Mouse (Mus musculus) CH12.LX (cell line): ENCODE data around the gene Kit. TPM values are rescaled to one million over a fixed set of nuclear protein-coding genes. Genes with fewer than 3 reads are reported as not detected.

Experiments
- DNase-seq: peaks from one replicate; pipeline ENCODE4 v3.0.0-alpha.2; 2013; ENCODE audit errors: extremely low read depth
- H3K27ac ChIP-seq: 2 replicates; pipeline ENCODE4 v1.5.1; 2012; ENCODE audit warnings: low read depth, mild to moderate bottlenecking, control low read depth, moderate library complexity; ENCODE audit not compliant: insufficient read depth
- H3K27me3 ChIP-seq: replicated peaks from 2 replicates; pipeline ENCODE3; 2012; ENCODE audit warnings: inconsistent platforms
- H3K36me3 ChIP-seq, 2 experiments: replicated peaks in 1 of 2; 2 replicates each; pipeline versions ENCODE3 to v1.6.1; 2012; ENCODE audit warnings: inconsistent platforms in 1 of 2, low read length in 1 of 2, mild to moderate bottlenecking in 1 of 2, mixed read lengths in 1 of 2, moderate library complexity in 1 of 2; ENCODE audit not compliant: control insufficient read depth in 1 of 2, insufficient read depth in 1 of 2
- H3K4me1 ChIP-seq, 2 experiments: 2 replicates each; pipeline ENCODE4 v1.6.1; 2012; ENCODE audit warnings: inconsistent platforms in 1 of 2, moderate library complexity in 1 of 2; ENCODE audit not compliant: insufficient read depth in 2 of 2, control insufficient read depth in 1 of 2
- H3K4me2 ChIP-seq: 2 replicates; pipeline ENCODE4 v1.6.1; 2012; ENCODE audit warnings: low read depth, mild to moderate bottlenecking, control low read depth; ENCODE audit not compliant: poor library complexity, insufficient read depth, severe bottlenecking
- H3K4me3 ChIP-seq, 3 experiments: fragments of 150-350 bp in 1 of 3; sonication (generic) in 1 of 3; replicated peaks in 1 of 3; 2 replicates each; pipeline versions ENCODE3 to v1.5.1; 2011 to 2012; ENCODE audit warnings: low read depth in 2 of 3, low read length in 2 of 3, mild to moderate bottlenecking in 2 of 3, moderate library complexity in 2 of 3, control low read depth in 1 of 3, improper control_type of control experiment in 1 of 3, inconsistent platforms in 1 of 3, mixed read lengths in 1 of 3; ENCODE audit not compliant: poor library complexity in 1 of 3
- H3K79me2 ChIP-seq: replicated peaks from 2 replicates; pipeline ENCODE4 v1.6.1; 2012; ENCODE audit warnings: mild to moderate bottlenecking, moderate library complexity; ENCODE audit not compliant: control insufficient read depth, poor library complexity, insufficient read depth, severe bottlenecking; ENCODE audit errors: extremely low read depth
- H3K9ac ChIP-seq: 2 replicates; pipeline ENCODE4 v1.6.1; 2012; ENCODE audit warnings: low read depth, mild to moderate bottlenecking, control low read depth, moderate library complexity; ENCODE audit not compliant: insufficient read depth
- H3K9me3 ChIP-seq: replicated peaks from 2 replicates; pipeline ENCODE3; 2012; ENCODE audit warnings: low read length, inconsistent platforms, mixed read lengths
- CHD1 ChIP-seq: IDR thresholded peaks from 2 replicates; pipeline ENCODE4 v1.6.1; 2012; ENCODE audit warnings: low read depth, low read length, improper control_type of control experiment, inconsistent platforms
- CTCF ChIP-seq, 2 experiments: IDR thresholded peaks in 1 of 2; conservative IDR thresholded peaks in 1 of 2; 2 replicates each; pipeline ENCODE4 v1.5.1; 2011 to 2012; ENCODE audit warnings: low read depth in 2 of 2, low read length in 2 of 2, improper control_type of control experiment in 1 of 2, inconsistent platforms in 1 of 2, mild to moderate bottlenecking in 1 of 2, moderate library complexity in 1 of 2
- E2F4 ChIP-seq: IDR thresholded peaks from 2 replicates; pipeline ENCODE4 v1.6.1; 2011; ENCODE audit warnings: low read depth, low read length, improper control_type of control experiment; ENCODE audit not compliant: insufficient replicate concordance
- ELF1 ChIP-seq: IDR thresholded peaks from 2 replicates; pipeline ENCODE4 v1.6.1; 2014; ENCODE audit warnings: low read depth, mild to moderate bottlenecking, inconsistent platforms, low read length, improper control_type of control experiment
- HCFC1 ChIP-seq: IDR thresholded peaks from 2 replicates; pipeline ENCODE4 v1.6.1; 2012; ENCODE audit warnings: low read depth, mild to moderate bottlenecking, inconsistent platforms, low read length, improper control_type of control experiment
- JUN ChIP-seq: IDR thresholded peaks from 2 replicates; pipeline ENCODE4 v1.6.1; 2011; ENCODE audit warnings: low read depth, mild to moderate bottlenecking, low read length, improper control_type of control experiment, moderate library complexity; ENCODE audit not compliant: insufficient read depth
- JUND ChIP-seq: conservative IDR thresholded peaks from 2 replicates; pipeline ENCODE4 v1.6.1; 2011; ENCODE audit warnings: low read depth, low read length, improper control_type of control experiment
- MAFK ChIP-seq: IDR thresholded peaks from 2 replicates; pipeline ENCODE4 v1.6.1; 2011; ENCODE audit warnings: low read length, improper control_type of control experiment; ENCODE audit not compliant: insufficient replicate concordance
- MAX ChIP-seq: IDR thresholded peaks from 2 replicates; pipeline ENCODE4 v1.6.1; 2011; ENCODE audit warnings: low read length, improper control_type of control experiment
- MEF2A ChIP-seq: IDR thresholded peaks from 2 replicates; pipeline ENCODE4 v1.6.1; 2014; ENCODE audit warnings: low read depth, mild to moderate bottlenecking, inconsistent platforms, low read length, improper control_type of control experiment, borderline replicate concordance
- MXI1 ChIP-seq: IDR thresholded peaks from 2 replicates; pipeline ENCODE4 v1.6.1; 2011; ENCODE audit warnings: mild to moderate bottlenecking, low read depth, low read length, improper control_type of control experiment
- MYC ChIP-seq: IDR thresholded peaks from 2 replicates; pipeline ENCODE4 v1.6.1; 2011; ENCODE audit warnings: low read depth, mild to moderate bottlenecking, improper control_type of control experiment, low read length
- NELFE ChIP-seq: IDR thresholded peaks from 2 replicates; pipeline ENCODE4 v1.6.1; 2011; ENCODE audit warnings: low read depth, low read length, improper control_type of control experiment
- NRF1 ChIP-seq: IDR thresholded peaks from 2 replicates; pipeline ENCODE4 v1.6.1; 2014; ENCODE audit warnings: low read depth, mild to moderate bottlenecking, inconsistent platforms, low read length, improper control_type of control experiment, moderate library complexity
- PAX5 ChIP-seq: IDR thresholded peaks from 2 replicates; pipeline ENCODE4 v1.6.1; 2012; ENCODE audit warnings: low read length, inconsistent platforms, mixed read lengths
- POLR2A ChIP-seq: IDR thresholded peaks from 2 replicates; pipeline ENCODE4 v1.6.1; 2011; ENCODE audit warnings: low read depth, mild to moderate bottlenecking, improper control_type of control experiment, low read length
- POLR2AphosphoS2 ChIP-seq: IDR thresholded peaks from 2 replicates; pipeline ENCODE4 v1.6.1; 2011; ENCODE audit warnings: low read depth, low read length, improper control_type of control experiment
- RAD21 ChIP-seq: IDR thresholded peaks from 2 replicates; pipeline ENCODE4 v1.6.1; 2011; ENCODE audit warnings: low read depth, mild to moderate bottlenecking, low read length, improper control_type of control experiment, moderate library complexity
- RCOR1 ChIP-seq: conservative IDR thresholded peaks from 2 replicates; pipeline ENCODE4 v1.6.1; 2012; ENCODE audit warnings: low read depth, mild to moderate bottlenecking, inconsistent platforms, low read length, improper control_type of control experiment
- SIN3A ChIP-seq: IDR thresholded peaks from 2 replicates; pipeline ENCODE4 v1.6.1; 2012; ENCODE audit warnings: low read length, improper control_type of control experiment, inconsistent platforms
- TBP ChIP-seq: conservative IDR thresholded peaks from 2 replicates; pipeline ENCODE4 v1.6.1; 2011; ENCODE audit warnings: low read depth, low read length, improper control_type of control experiment
- UBTF ChIP-seq: IDR thresholded peaks from 2 replicates; pipeline ENCODE4 v1.6.1; 2012; ENCODE audit warnings: low read depth, mild to moderate bottlenecking, inconsistent platforms, low read length, improper control_type of control experiment, moderate library complexity
- USF1 ChIP-seq: IDR thresholded peaks from 2 replicates; pipeline ENCODE4 v1.6.1; 2014; ENCODE audit warnings: low read depth, mild to moderate bottlenecking, inconsistent platforms, low read length, improper control_type of control experiment
- USF2 ChIP-seq: conservative IDR thresholded peaks from 2 replicates; pipeline ENCODE4 v1.6.1; 2011; ENCODE audit warnings: low read depth, low read length, improper control_type of control experiment
- ZC3H11A ChIP-seq: IDR thresholded peaks from 2 replicates; pipeline ENCODE4 v1.6.1; 2012; ENCODE audit warnings: low read depth, mild to moderate bottlenecking, inconsistent platforms, low read length, improper control_type of control experiment
- ZKSCAN1 ChIP-seq: IDR thresholded peaks from 2 replicates; pipeline ENCODE4 v1.6.1; 2012; ENCODE audit warnings: low read depth, inconsistent platforms, low read length, improper control_type of control experiment, borderline replicate concordance
- dilution Hi-C: fragments of 300-500 bp; cut with MboI; formaldehyde crosslinking; loops from 2 replicates; pipeline ENCODE4 v1.14.3; 2020; ENCODE audit warnings: low sequenced_read_pairs; ENCODE audit not compliant: extremely low pct_unique_long_range_greater_than_20kb, extremely low pct_ligation_motif_present
- in situ Hi-C: fragments of 300-500 bp; cut with MboI; formaldehyde crosslinking; loops from 3 replicates; pipeline ENCODE4 v1.14.3; 2019; ENCODE audit warnings: low sequenced_read_pairs, low pct_ligation_motif_present, low pct_unique_long_range_greater_than_20kb, mixed read lengths
- polyA plus RNA-seq: library from polyadenylated mRNA; unstranded; fragments of >175 nt; gene quantifications from 2 replicates; pipeline ENCODE4 v1.2.1, GENCODE M21; 2012; ENCODE audit warnings: low read depth; ENCODE audit not compliant: insufficient read length
- total RNA-seq, 2 experiments: library from RNA; depleted of rRNA; stranded (reverse); fragments of 300-350 nt in 1 of 2; fragments of >200 nt in 1 of 2; gene quantifications; 2 replicates each; pipeline ENCODE4 v1.2.3; 2012 to 2014

The Kit gene
- total and polyA plus RNA-seq, 3 experiments = 0.13 to 0.64 TPM; not detected in 1

DNA sequence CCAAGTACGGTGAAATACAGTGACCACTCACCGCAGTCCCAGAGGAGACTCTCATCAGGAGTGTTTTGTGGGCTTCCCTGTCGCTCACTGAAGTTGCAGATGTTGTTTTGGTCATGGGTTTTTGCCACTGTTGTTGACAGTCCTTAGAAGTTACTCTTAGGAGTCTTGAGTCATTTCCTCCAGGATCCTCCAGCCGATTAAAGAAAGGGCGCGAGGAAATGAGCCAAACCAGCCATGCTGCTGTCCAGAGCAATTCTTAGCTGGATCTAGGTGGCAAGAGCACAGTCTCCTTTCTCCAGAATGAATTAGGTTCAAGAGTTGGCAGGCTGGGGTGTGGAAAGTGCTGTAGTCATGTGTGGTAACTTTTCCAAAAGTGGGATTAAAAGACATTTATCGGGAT is 3.4 kb downstream of the Kit start:
- Histone ChIP-seq H3K4me2 (no peak overlapping the region), H3K9me3 (peaks cover 37% of the 10 kb centered on the region), H3K4me3 (no peak overlapping the region), H3K4me1 (peaks cover 0 to 7% of the 10 kb centered on the region in 2 experiments; a peak in 1 of 4 replicates), H3K79me2 (no peaks in the 10 kb centered on the region), H3K9ac (no peak overlapping the region), H3K27me3 (no peaks in the 10 kb centered on the region), H3K36me3 (no peaks in the 10 kb centered on the region), H3K27ac (no peak overlapping the region)
- dilution Hi-C loops = no loop called here
- no peak for TF ChIP-seq JUN
- no peak for TF ChIP-seq MAFK
- no peak for TF ChIP-seq CHD1
- TF ChIP-seq ELF1 = no peak
- TF ChIP-seq MYC = no peak
- TF ChIP-seq PAX5 = no peak
- TF ChIP-seq RCOR1 = no peak
- no peak for TF ChIP-seq SIN3A
- no peak for TF ChIP-seq MAX
- no peak for TF ChIP-seq USF2
- no peak for TF ChIP-seq MXI1
- TF ChIP-seq MEF2A = no peak
- TF ChIP-seq ZC3H11A = no peak
- TF ChIP-seq TBP = no peak
- TF ChIP-seq RAD21 = no peak
- TF ChIP-seq CTCF (conservative IDR thresholded peaks at IDR 0.05 in 1 of 2, IDR thresholded peaks at IDR 0.05 in 1 of 2; ENCODE audit: low read depth in 2 of 2, low read length in 2 of 2) = no peak
- DNase-seq = no peak
- in situ Hi-C loops = no loop called here

DNA sequence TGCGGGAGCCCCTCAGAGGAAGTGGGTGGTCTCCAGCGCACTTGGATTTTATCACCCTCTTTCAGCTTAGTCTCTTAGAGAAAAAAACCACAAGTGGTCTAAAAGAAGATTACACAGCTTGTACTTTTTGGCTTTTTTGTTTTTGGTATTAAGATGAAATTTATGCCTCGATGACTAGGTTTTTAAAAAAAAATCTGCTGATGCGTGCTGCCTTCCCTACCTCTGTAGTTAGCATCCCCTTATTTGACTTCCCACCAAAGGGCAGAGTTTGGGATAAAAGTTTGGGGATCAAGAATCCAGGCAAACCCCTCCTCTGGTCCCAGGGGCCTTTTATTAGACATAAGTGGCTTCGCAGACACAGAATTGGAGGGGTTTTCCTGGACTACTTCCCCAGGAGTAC is 4.5 kb downstream of the Kit start:
- no peaks in the 10 kb centered on the region for H3K27me3 ChIP-seq
- H3K36me3 ChIP-seq = no peaks in the 10 kb centered on the region
- peaks cover 0 to 7% of the 10 kb centered on the region in 2 experiments; a peak in 1 of 4 replicates for H3K4me1 ChIP-seq
- H3K4me2 ChIP-seq = no peak overlapping the region
- peaks cover 40% of the 10 kb centered on the region for H3K9me3 ChIP-seq
- no peak for DNase-seq
- in situ Hi-C loops (no loop called here), dilution Hi-C loops (no loop called here)
- H3K27ac ChIP-seq = no peak overlapping the region
- H3K4me3 ChIP-seq = no peak overlapping the region
- H3K79me2 ChIP-seq = no peaks in the 10 kb centered on the region
- no peak for TF ChIP-seq NELFE
- no peak for TF ChIP-seq NRF1
- TF ChIP-seq E2F4 = no peak
- TF ChIP-seq MAFK = no peak
- no peak for TF ChIP-seq USF1
- no peak for TF ChIP-seq RCOR1
- no peak for TF ChIP-seq POLR2A
- TF ChIP-seq PAX5 = no peak
- TF ChIP-seq ELF1 = no peak
- TF ChIP-seq POLR2AphosphoS2 = no peak
- TF ChIP-seq JUND = no peak
- no peak for TF ChIP-seq ZKSCAN1
- no peak for TF ChIP-seq MAX
- TF ChIP-seq SIN3A = no peak
- TF ChIP-seq CHD1 = no peak
- no peak for TF ChIP-seq HCFC1
- no peak for TF ChIP-seq UBTF
- no peak overlapping the region for H3K9ac ChIP-seq
